Mouse (Mus musculus): ENCODE data around the gene Minar1. TPM values are rescaled to one million over a fixed set of nuclear protein-coding genes. Genes with fewer than 3 reads are reported as not detected.

The Minar1 gene
- polyA plus RNA-seq (2014; fragmentation: Illumina TruSeq; extraction: RNeasy Lipid Tissue Mini Kit (QIAGEN cat#74804); ENCODE audit: low read depth, low replicate concordance), result not detected

DNA sequence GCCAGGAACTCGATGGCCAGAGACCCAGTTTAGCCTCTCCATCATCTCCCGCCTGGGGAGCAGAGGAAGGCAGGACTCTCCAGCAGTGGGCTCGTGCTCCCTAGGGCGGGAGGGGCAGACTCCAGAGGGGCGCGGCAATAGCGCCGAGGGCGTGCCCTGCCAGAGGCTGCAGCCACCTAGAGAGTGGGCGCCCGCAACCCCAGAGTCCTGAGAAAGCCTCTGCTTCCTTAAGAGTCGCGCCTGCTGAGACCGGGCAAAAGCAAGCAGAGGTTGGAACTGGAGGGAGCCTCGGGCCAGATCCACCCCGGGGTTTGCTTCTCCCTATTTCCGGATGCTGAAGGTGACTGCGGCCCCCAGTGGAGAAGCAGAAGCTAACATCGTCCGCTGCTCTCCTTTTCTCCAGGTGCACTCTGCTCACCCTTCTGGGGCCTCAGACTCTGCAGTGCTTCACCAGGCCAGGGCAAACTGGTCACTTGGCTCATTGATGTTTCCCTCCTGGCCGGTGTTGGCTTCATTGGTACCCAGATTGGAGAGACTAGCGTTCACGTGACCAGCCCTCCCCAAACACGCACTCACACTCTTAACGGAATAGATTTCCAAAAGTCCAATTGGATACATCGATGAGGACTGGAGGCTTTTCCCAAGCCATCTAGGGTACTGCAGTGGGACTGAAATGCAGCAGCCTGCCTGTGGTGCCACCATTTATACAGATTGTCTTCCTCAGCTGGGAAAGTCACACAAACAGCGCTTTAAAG lies at the start of gene Minar1:
Minar1 (minus strand) TSS at position 120 of the 755 bp plus-strand sequence.

Other genes starting within 250 kb of the Minar1 start
- 8.1 TPM for gene Tmed3, start 81.9 kb upstream of the Minar1 start, polyA plus RNA-seq (2014; fragmentation: Illumina TruSeq; extraction: RNeasy Lipid Tissue Mini Kit (QIAGEN cat#74804); ENCODE audit: low read depth, low replicate concordance)
- gene Ankrd34c, start 115.3 kb upstream of the Minar1 start, polyA plus RNA-seq (2014; fragmentation: Illumina TruSeq; extraction: RNeasy Lipid Tissue Mini Kit (QIAGEN cat#74804); ENCODE audit: low read depth, low replicate concordance), result not detected

Data from liver, adult 10 weeks (tissue).